Mouse (Mus musculus): ENCODE measurements around the gene Drd2. TPM values are rescaled to one million over a fixed set of nuclear protein-coding genes. Genes with fewer than 3 reads are reported as not detected.

Gene Drd2
- polyA plus RNA-seq (2015; fragmentation: Nextera tagmentation; extraction: Ambion mirVana): 6.7 and 7.0 TPM in 2 replicates

- Histone ChIP-seq H3K27me3 (replicated peaks) (peaks cover 39% of the 10 kb centered on the region), H3K36me3 (replicated peaks) (no peaks in the 10 kb centered on the region), H3K9me3 (no peaks in the 10 kb centered on the region), H3K4me3 (peak within 1 kb of the TSS; percentile 49), H3K4me2 (peak within 1 kb of the TSS; percentile 78), H3K27ac (no peak within 1 kb of the TSS), H3K4me1 (peaks cover 13% of the 10 kb centered on the region), H3K9ac (peak within 1 kb of the TSS; percentile 45)
- WGBS: under 1% methylated on average over 52 of the region's 84 CpGs
- ATAC-seq (replicated peaks): peak; percentile 83
Measured at GRCm38 (mm10) chr9:49340136-49341043, at the start of gene Drd2. Gene Drd2, plus strand, starts transcription at chr9:49340627.

- Histone ChIP-seq H3K27ac (no peak overlapping the region), H3K4me2 (no peak overlapping the region), H3K9me3 (no peaks in the 10 kb centered on the region), H3K9ac (no peak overlapping the region), H3K36me3 (replicated peaks) (no peaks in the 10 kb centered on the region), H3K4me1 (no peaks in the 10 kb centered on the region), H3K27me3 (replicated peaks) (no peaks in the 10 kb centered on the region), H3K4me3 (no peak overlapping the region)
- ATAC-seq (replicated peaks): no peak
- WGBS: 80% methylated on average over 1 of the region's 1 CpGs
Measured at GRCm38 (mm10) chr9:49295101-49295500, 45.3 kb upstream of the Drd2 start.

- WGBS: 68% methylated on average over 3 of the region's 3 CpGs
- Histone ChIP-seq H3K27me3 (replicated peaks) (no peaks in the 10 kb centered on the region), H3K4me2 (no peak overlapping the region), H3K9ac (no peak overlapping the region), H3K4me1 (no peaks in the 10 kb centered on the region), H3K36me3 (replicated peaks) (no peaks in the 10 kb centered on the region), H3K9me3 (no peaks in the 10 kb centered on the region), H3K27ac (no peak overlapping the region), H3K4me3 (no peak overlapping the region)
- no peak for ATAC-seq (replicated peaks)
Measured at GRCm38 (mm10) chr9:49307576-49307975, 32.9 kb upstream of the Drd2 start.

- H3K4me3 ChIP-seq: no peak overlapping the region
- no peaks in the 10 kb centered on the region for H3K9me3 ChIP-seq
- no peak overlapping the region for H3K4me2 ChIP-seq
- H3K27me3 ChIP-seq (replicated peaks): no peaks in the 10 kb centered on the region
- no peaks in the 10 kb centered on the region for H3K4me1 ChIP-seq
- WGBS: 63% methylated on average over 4 of the region's 4 CpGs
- no peak for ATAC-seq (replicated peaks)
- no peak overlapping the region for H3K27ac ChIP-seq
- no peaks in the 10 kb centered on the region for H3K36me3 ChIP-seq (replicated peaks)
- H3K9ac ChIP-seq: no peak overlapping the region
Measured at GRCm38 (mm10) chr9:49310821-49311220, 29.6 kb upstream of the Drd2 start.

GRCm38 (mm10) chr9:49318638-49319037 lies 21.8 kb upstream of the Drd2 start:
- Histone ChIP-seq H3K4me1 (no peaks in the 10 kb centered on the region), H3K36me3 (replicated peaks) (no peaks in the 10 kb centered on the region), H3K4me2 (no peak overlapping the region), H3K4me3 (no peak overlapping the region), H3K27ac (no peak overlapping the region), H3K27me3 (replicated peaks) (no peaks in the 10 kb centered on the region), H3K9ac (no peak overlapping the region), H3K9me3 (no peaks in the 10 kb centered on the region)
- no peak for ATAC-seq (replicated peaks)

GRCm38 (mm10) chr9:49341044-49341365 lies 578 bp downstream of the Drd2 start:
- Histone ChIP-seq H3K27me3 (replicated peaks) (peaks cover 39% of the 10 kb centered on the region), H3K36me3 (replicated peaks) (no peaks in the 10 kb centered on the region), H3K4me3 (peak overlapping the region; percentile 49), H3K27ac (no peak overlapping the region), H3K9ac (no peak overlapping the region), H3K9me3 (no peaks in the 10 kb centered on the region), H3K4me1 (peaks cover 13% of the 10 kb centered on the region), H3K4me2 (peak overlapping the region; percentile 78)
- 2% methylated on average over 10 of the region's 10 CpGs for WGBS
- no peak for ATAC-seq (replicated peaks)

GRCm38 (mm10) chr9:49365763-49366162 lies 25.3 kb downstream of the Drd2 start:
- Histone ChIP-seq H3K4me2 (no peak overlapping the region), H3K36me3 (replicated peaks) (no peaks in the 10 kb centered on the region), H3K4me3 (no peak overlapping the region), H3K4me1 (no peaks in the 10 kb centered on the region), H3K9ac (no peak overlapping the region), H3K27ac (no peak overlapping the region), H3K27me3 (replicated peaks) (no peaks in the 10 kb centered on the region), H3K9me3 (no peaks in the 10 kb centered on the region)
- no peak for ATAC-seq (replicated peaks)
- 32% methylated on average over 5 of the region's 5 CpGs for WGBS

GRCm38 (mm10) chr9:49373946-49374345 lies 33.5 kb downstream of the Drd2 start:
- H3K4me3 ChIP-seq: no peak overlapping the region
- no peak overlapping the region for H3K27ac ChIP-seq
- H3K9ac ChIP-seq: no peak overlapping the region
- H3K9me3 ChIP-seq: no peaks in the 10 kb centered on the region
- no peak overlapping the region for H3K4me2 ChIP-seq
- WGBS: 87% methylated on average over 2 of the region's 2 CpGs
- H3K27me3 ChIP-seq (replicated peaks): no peaks in the 10 kb centered on the region
- no peaks in the 10 kb centered on the region for H3K4me1 ChIP-seq
- ATAC-seq (replicated peaks): no peak
- H3K36me3 ChIP-seq (replicated peaks): no peaks in the 10 kb centered on the region

GRCm38 (mm10) chr9:49379962-49380361 lies 39.5 kb downstream of the Drd2 start:
- H3K9me3 ChIP-seq: no peaks in the 10 kb centered on the region
- H3K4me2 ChIP-seq: no peak overlapping the region
- no peak overlapping the region for H3K4me3 ChIP-seq
- no peaks in the 10 kb centered on the region for H3K36me3 ChIP-seq (replicated peaks)
- ATAC-seq (replicated peaks): no peak
- H3K9ac ChIP-seq: no peak overlapping the region
- no peak overlapping the region for H3K27ac ChIP-seq
- H3K4me1 ChIP-seq: no peaks in the 10 kb centered on the region
- 87% methylated on average over 4 of the region's 4 CpGs for WGBS
- no peaks in the 10 kb centered on the region for H3K27me3 ChIP-seq (replicated peaks)

- ATAC-seq (replicated peaks): no peak; the same call in 1 of the 2 replicates
- WGBS: 9% methylated on average over 3 of the region's 3 CpGs
Measured at GRCm38 (mm10) chr9:49384041-49384440, 43.6 kb downstream of the Drd2 start.

GRCm38 (mm10) chr9:49384855-49385254 lies 44.4 kb downstream of the Drd2 start:
- Histone ChIP-seq H3K9ac (no peak overlapping the region), H3K4me3 (no peak overlapping the region), H3K27me3 (replicated peaks) (no peaks in the 10 kb centered on the region), H3K4me2 (no peak overlapping the region), H3K36me3 (replicated peaks) (no peaks in the 10 kb centered on the region), H3K27ac (no peak overlapping the region), H3K9me3 (no peaks in the 10 kb centered on the region), H3K4me1 (peaks cover 5% of the 10 kb centered on the region; the same call in 1 of the 2 replicates)
- WGBS: 83% methylated on average over 6 of the region's 6 CpGs
- ATAC-seq (replicated peaks): no peak

More at GRCm38 (mm10) chr9:49384041-49384440, 43.6 kb downstream of the Drd2 start:
- Histone ChIP-seq H3K9me3 (no peaks in the 10 kb centered on the region), H3K36me3 (replicated peaks) (no peaks in the 10 kb centered on the region), H3K4me2 (no peak overlapping the region), H3K9ac (no peak overlapping the region), H3K27me3 (replicated peaks) (no peaks in the 10 kb centered on the region), H3K4me1 (peaks cover 5% of the 10 kb centered on the region; the same call in 1 of the 2 replicates), H3K4me3 (no peak overlapping the region), H3K27ac (no peak overlapping the region)

GRCm38 (mm10) chr9:49385301-49385700 lies 44.9 kb downstream of the Drd2 start:
- Histone ChIP-seq H3K27ac (no peak overlapping the region), H3K4me1 (peaks cover 5% of the 10 kb centered on the region; the same call in 1 of the 2 replicates), H3K4me3 (no peak overlapping the region), H3K27me3 (replicated peaks) (no peaks in the 10 kb centered on the region), H3K4me2 (no peak overlapping the region), H3K9ac (no peak overlapping the region), H3K36me3 (replicated peaks) (no peaks in the 10 kb centered on the region), H3K9me3 (no peaks in the 10 kb centered on the region)
- WGBS: 47% methylated on average over 7 of the region's 7 CpGs
- no peak for ATAC-seq (replicated peaks)

- ATAC-seq (replicated peaks): peak; percentile 48; the same call in 1 of the 2 replicates
- H3K27me3 ChIP-seq (replicated peaks): no peaks in the 10 kb centered on the region
- no peak overlapping the region for H3K27ac ChIP-seq
- WGBS: 24% methylated on average over 11 of the region's 11 CpGs
- H3K9me3 ChIP-seq: no peaks in the 10 kb centered on the region
- H3K9ac ChIP-seq: no peak overlapping the region
- no peak overlapping the region for H3K4me3 ChIP-seq
- H3K4me1 ChIP-seq: peaks cover 5% of the 10 kb centered on the region; the same call in 1 of the 2 replicates
- no peaks in the 10 kb centered on the region for H3K36me3 ChIP-seq (replicated peaks)
- peak overlapping the region; percentile 19; the same call in 1 of the 2 replicates for H3K4me2 ChIP-seq
Measured at GRCm38 (mm10) chr9:49386119-49386518, 45.7 kb downstream of the Drd2 start.

All from midbrain, embryonic 15.5 days (tissue).